Mouse (Mus musculus) forebrain, embryonic 16.5 days (tissue): Measurements from ENCODE around the gene Cela3a. TPM values are rescaled to one million over a fixed set of nuclear protein-coding genes. Genes with fewer than 3 reads are reported as not detected.
A peak's percentile ranks its signal among the peaks of the same experiment; 100 is the strongest.

Experiments used
- ATAC-seq: fragments of 200-750 bp; cut with Nextera tagmentation; 2 replicates; pipeline ENCODE4 v1.8.0; 2017; ENCODE audit warnings: mild to moderate bottlenecking, moderate library complexity
- H3K27ac ChIP-seq: fragments of 300-500 bp; sonication (generic); 2 replicates; pipeline ENCODE4 v1.5.1; 2014; ENCODE audit warnings: low read length, control low read depth
- H3K27me3 ChIP-seq: fragments of 300-500 bp; sonication (generic); replicated peaks from 2 replicates; pipeline ENCODE4 v1.6.1; 2014; ENCODE audit warnings: low read length; ENCODE audit not compliant: control insufficient read depth, insufficient read depth
- H3K36me3 ChIP-seq: fragments of 300-500 bp; sonication (generic); 2 replicates; pipeline ENCODE4 v1.6.1; 2014; ENCODE audit not compliant: control insufficient read depth, insufficient read depth
- H3K4me1 ChIP-seq: fragments of 300-500 bp; sonication (generic); replicated peaks from 2 replicates; pipeline ENCODE4 v1.6.1; 2014; ENCODE audit warnings: low read length; ENCODE audit not compliant: control insufficient read depth, insufficient read depth
- H3K4me2 ChIP-seq: fragments of 300-500 bp; sonication (generic); 2 replicates; pipeline ENCODE4 v1.6.1; 2014; ENCODE audit warnings: mild to moderate bottlenecking, low read length, control low read depth
- H3K4me3 ChIP-seq: fragments of 300-500 bp; sonication (generic); replicated peaks from 2 replicates; pipeline ENCODE4 v1.5.1; 2014; ENCODE audit warnings: mild to moderate bottlenecking, low read length, control low read depth
- H3K9ac ChIP-seq: fragments of 300-500 bp; sonication (generic); replicated peaks from 2 replicates; pipeline ENCODE4 v1.6.1; 2014; ENCODE audit warnings: low read depth, low read length, control low read depth
- H3K9me3 ChIP-seq: fragments of 300-500 bp; sonication (generic); 2 replicates; pipeline ENCODE4 v1.6.1; 2016; ENCODE audit warnings: low read length; ENCODE audit not compliant: control insufficient read depth
- WGBS: fragments of 180-500 bp; shearing (Covaris S2); extraction: QIAGEN DNeasy Blood & Tissue Kit; methylation state at CpG from one replicate; pipeline ENCODE4 v1.1.7; 2014; 5-methylcytosine and 5-hydroxymethylcytosine counted together
- polyA plus RNA-seq: library from polyadenylated mRNA; unstranded; fragments of >200 nt; fragmentation: Nextera tagmentation; extraction: Ambion mirVana; gene quantifications from 2 replicates; pipeline ENCODE4 v1.2.1, GENCODE M21; 2015

Cela3a gene
- polyA plus RNA-seq, 1 experiment from 2014 or later: not detected

GRCm38 (mm10) chr4:137391287-137391686 is 18.3 kb downstream of the Cela3a start:
- no peak for ATAC-seq
- no peak overlapping the region for H3K27ac ChIP-seq
- WGBS: 93% methylated on average over 3 of the region's 3 CpGs
- no peaks in the 10 kb centered on the region for H3K9me3 ChIP-seq
- no peak overlapping the region for H3K4me2 ChIP-seq
- H3K36me3 ChIP-seq: no peaks in the 10 kb centered on the region
- no peak overlapping the region for H3K4me3 ChIP-seq
- peaks cover 9% of the 10 kb centered on the region for H3K4me1 ChIP-seq
- no peak overlapping the region for H3K9ac ChIP-seq
- H3K27me3 ChIP-seq: no peaks in the 10 kb centered on the region

- H3K9ac ChIP-seq: no peak overlapping the region
- H3K27me3 ChIP-seq: no peaks in the 10 kb centered on the region
- peaks cover 9% of the 10 kb centered on the region for H3K4me1 ChIP-seq
- WGBS: 89% methylated on average over 4 of the region's 4 CpGs
- H3K4me2 ChIP-seq: no peak overlapping the region
- H3K9me3 ChIP-seq: no peaks in the 10 kb centered on the region
- no peak overlapping the region for H3K27ac ChIP-seq
- no peaks in the 10 kb centered on the region for H3K36me3 ChIP-seq
- no peak for ATAC-seq
- H3K4me3 ChIP-seq: no peak overlapping the region
Observed at GRCm38 (mm10) chr4:137390196-137390595, 19.4 kb downstream of the Cela3a start.

- Histone ChIP-seq H3K9me3 (no peaks in the 10 kb centered on the region), H3K27me3 (no peaks in the 10 kb centered on the region), H3K36me3 (no peaks in the 10 kb centered on the region), H3K27ac (no peak overlapping the region), H3K9ac (no peak overlapping the region), H3K4me2 (peak overlapping the region; percentile 77), H3K4me1 (peaks cover 9% of the 10 kb centered on the region), H3K4me3 (peak overlapping the region; percentile 65)
- 38% methylated on average over 6 of the region's 6 CpGs for WGBS
- ATAC-seq: no peak
Observed at GRCm38 (mm10) chr4:137388983-137389382, 20.6 kb downstream of the Cela3a start.

- H3K4me3 ChIP-seq: peak overlapping the region; percentile 65
- peaks cover 9% of the 10 kb centered on the region for H3K4me1 ChIP-seq
- no peaks in the 10 kb centered on the region for H3K9me3 ChIP-seq
- H3K27me3 ChIP-seq: no peaks in the 10 kb centered on the region
- peak; percentile 98 for ATAC-seq
- H3K9ac ChIP-seq: peak overlapping the region; percentile 70
- no peaks in the 10 kb centered on the region for H3K36me3 ChIP-seq
- 2% methylated on average over 46 of the region's 46 CpGs for WGBS
- peak overlapping the region; percentile 88 for H3K27ac ChIP-seq
- peak overlapping the region; percentile 77 for H3K4me2 ChIP-seq
Observed at GRCm38 (mm10) chr4:137388059-137388794, 21.4 kb downstream of the Cela3a start.

- under 1% methylated on average over 20 of the region's 20 CpGs for WGBS
Observed at GRCm38 (mm10) chr4:137387482-137388058, 22.0 kb downstream of the Cela3a start.

GRCm38 (mm10) chr4:137380702-137381605 is 28.6 kb downstream of the Cela3a start:
- no peaks in the 10 kb centered on the region for H3K27me3 ChIP-seq
- no peaks in the 10 kb centered on the region for H3K36me3 ChIP-seq
- H3K9me3 ChIP-seq: no peaks in the 10 kb centered on the region
- H3K4me1 ChIP-seq: no peaks in the 10 kb centered on the region
- WGBS: 42% methylated on average over 14 of the region's 16 CpGs
- no peak overlapping the region for H3K4me2 ChIP-seq
- no peak overlapping the region for H3K4me3 ChIP-seq
- H3K9ac ChIP-seq: no peak overlapping the region
- no peak overlapping the region for H3K27ac ChIP-seq
- ATAC-seq: no peak

More at GRCm38 (mm10) chr4:137387482-137388058, 22.0 kb downstream of the Cela3a start:
- ATAC-seq: no peak
- peak overlapping the region; percentile 70 for H3K9ac ChIP-seq
- H3K36me3 ChIP-seq: no peaks in the 10 kb centered on the region
- H3K4me1 ChIP-seq: peaks cover 9% of the 10 kb centered on the region
- H3K9me3 ChIP-seq: no peaks in the 10 kb centered on the region
- peak overlapping the region; percentile 65 for H3K4me3 ChIP-seq
- H3K27me3 ChIP-seq: no peaks in the 10 kb centered on the region
- peak overlapping the region; percentile 77 for H3K4me2 ChIP-seq
- peak overlapping the region; percentile 88 for H3K27ac ChIP-seq

GRCm38 (mm10) chr4:137379713-137380255 is 29.8 kb downstream of the Cela3a start:
- Histone ChIP-seq H3K27ac (no peak overlapping the region), H3K4me2 (no peak overlapping the region), H3K4me3 (no peak overlapping the region), H3K36me3 (no peaks in the 10 kb centered on the region), H3K4me1 (no peaks in the 10 kb centered on the region), H3K9me3 (no peaks in the 10 kb centered on the region), H3K9ac (no peak overlapping the region), H3K27me3 (no peaks in the 10 kb centered on the region)
- WGBS: 85% methylated on average over 10 of the region's 10 CpGs
- ATAC-seq: no peak

- no peaks in the 10 kb centered on the region for H3K36me3 ChIP-seq
- no peaks in the 10 kb centered on the region for H3K9me3 ChIP-seq
- no peak overlapping the region for H3K4me3 ChIP-seq
- no peaks in the 10 kb centered on the region for H3K4me1 ChIP-seq
- 78% methylated on average over 3 of the region's 3 CpGs for WGBS
- no peak for ATAC-seq
- no peaks in the 10 kb centered on the region for H3K27me3 ChIP-seq
- no peak overlapping the region for H3K9ac ChIP-seq
- H3K27ac ChIP-seq: no peak overlapping the region
- H3K4me2 ChIP-seq: no peak overlapping the region
Observed at GRCm38 (mm10) chr4:137379085-137379484, 30.5 kb downstream of the Cela3a start.
